Mouse (Mus musculus): ENCODE measurements around the gene Zxdc. TPM values are rescaled to one million over a fixed set of nuclear protein-coding genes. Genes with fewer than 3 reads are reported as not detected.
A peak's percentile ranks its signal among the peaks of the same experiment; 100 is the strongest.

Zxdc gene
- polyA plus RNA-seq, 1 experiment, result not detected

GRCm38 (mm10) chr6:90431487-90431886, 62.2 kb downstream of the Zxdc start:
- Histone ChIP-seq H3K4me1 (ENCODE audit: control insufficient read depth, insufficient read depth, low read length) (peaks cover 7% of the 10 kb centered on the region), H3K27ac (ENCODE audit: insufficient read depth, low read depth, low read length) (no peak overlapping the region), H3K4me3 (ENCODE audit: insufficient read depth, low read depth, low read length) (no peak overlapping the region)
- no peak for TF ChIP-seq CTCF (IDR thresholded peaks at IDR 0.05; ENCODE audit: insufficient read depth, low read depth, low read length)
- TF ChIP-seq POLR2A (IDR thresholded peaks at IDR 0.05; ENCODE audit: insufficient read depth, low read depth, low read length), result no peak
- 53% methylated on average over 2 of the region's 2 CpGs for WGBS

- TF ChIP-seq CTCF (IDR thresholded peaks at IDR 0.05; ENCODE audit: insufficient read depth, low read depth, low read length) (no peak), POLR2A (IDR thresholded peaks at IDR 0.05; ENCODE audit: insufficient read depth, low read depth, low read length) (no peak)
- WGBS, result 79% methylated on average over 3 of the region's 3 CpGs
Observed at GRCm38 (mm10) chr6:90434687-90435086, 65.4 kb downstream of the Zxdc start.

GRCm38 (mm10) chr6:90435195-90435618, 65.9 kb downstream of the Zxdc start:
- no peak overlapping the region for H3K27ac ChIP-seq (ENCODE audit: insufficient read depth, low read depth, low read length)
- 18% methylated on average over 11 of the region's 11 CpGs for WGBS
- H3K4me3 ChIP-seq (ENCODE audit: insufficient read depth, low read depth, low read length), result no peak overlapping the region
- no peak for TF ChIP-seq POLR2A (IDR thresholded peaks at IDR 0.05; ENCODE audit: insufficient read depth, low read depth, low read length)
- peak; percentile 35; the same call in 1 of the 2 replicates for TF ChIP-seq CTCF (IDR thresholded peaks at IDR 0.05; ENCODE audit: insufficient read depth, low read depth, low read length)
- peaks cover 2% of the 10 kb centered on the region for H3K4me1 ChIP-seq (ENCODE audit: control insufficient read depth, insufficient read depth, low read length)

More at GRCm38 (mm10) chr6:90434687-90435086, 65.4 kb downstream of the Zxdc start:
- no peak overlapping the region for H3K27ac ChIP-seq (ENCODE audit: insufficient read depth, low read depth, low read length)
- peaks cover 2% of the 10 kb centered on the region for H3K4me1 ChIP-seq (ENCODE audit: control insufficient read depth, insufficient read depth, low read length)
- H3K4me3 ChIP-seq (ENCODE audit: insufficient read depth, low read depth, low read length), result no peak overlapping the region

GRCm38 (mm10) chr6:90436192-90436907, 67.1 kb downstream of the Zxdc start:
- 84% methylated on average over 10 of the region's 10 CpGs for WGBS

GRCm38 (mm10) chr6:90437041-90437440, 67.7 kb downstream of the Zxdc start:
- H3K27ac ChIP-seq (ENCODE audit: insufficient read depth, low read depth, low read length), result no peak overlapping the region
- no peak overlapping the region for H3K4me3 ChIP-seq (ENCODE audit: insufficient read depth, low read depth, low read length)
- peaks cover 2% of the 10 kb centered on the region for H3K4me1 ChIP-seq (ENCODE audit: control insufficient read depth, insufficient read depth, low read length)
- TF ChIP-seq CTCF (IDR thresholded peaks at IDR 0.05; ENCODE audit: insufficient read depth, low read depth, low read length) (no peak), POLR2A (IDR thresholded peaks at IDR 0.05; ENCODE audit: insufficient read depth, low read depth, low read length) (no peak)
- 93% methylated on average over 3 of the region's 3 CpGs for WGBS

More at GRCm38 (mm10) chr6:90436192-90436907, 67.1 kb downstream of the Zxdc start:
- TF ChIP-seq CTCF (IDR thresholded peaks at IDR 0.05; ENCODE audit: insufficient read depth, low read depth, low read length) (no peak), POLR2A (IDR thresholded peaks at IDR 0.05; ENCODE audit: insufficient read depth, low read depth, low read length) (no peak)
- no peak overlapping the region for H3K27ac ChIP-seq (ENCODE audit: insufficient read depth, low read depth, low read length)
- H3K4me1 ChIP-seq (ENCODE audit: control insufficient read depth, insufficient read depth, low read length), result peaks cover 2% of the 10 kb centered on the region
- H3K4me3 ChIP-seq (ENCODE audit: insufficient read depth, low read depth, low read length), result no peak overlapping the region

GRCm38 (mm10) chr6:90446883-90447282, 77.6 kb downstream of the Zxdc start:
- 64% methylated on average over 4 of the region's 4 CpGs for WGBS
- H3K27ac ChIP-seq (ENCODE audit: insufficient read depth, low read depth, low read length), result no peak overlapping the region
- TF ChIP-seq CTCF (IDR thresholded peaks at IDR 0.05; ENCODE audit: insufficient read depth, low read depth, low read length) (no peak), POLR2A (IDR thresholded peaks at IDR 0.05; ENCODE audit: insufficient read depth, low read depth, low read length) (no peak)

GRCm38 (mm10) chr6:90450179-90450578, 80.9 kb downstream of the Zxdc start:
- no peak overlapping the region for H3K4me3 ChIP-seq (ENCODE audit: insufficient read depth, low read depth, low read length)
- WGBS, result 30% methylated on average over 7 of the region's 7 CpGs

More at GRCm38 (mm10) chr6:90446883-90447282, 77.6 kb downstream of the Zxdc start:
- Histone ChIP-seq H3K4me3 (ENCODE audit: insufficient read depth, low read depth, low read length) (no peak overlapping the region), H3K4me1 (ENCODE audit: control insufficient read depth, insufficient read depth, low read length) (peaks cover 4% of the 10 kb centered on the region; the same call in 1 of the 2 replicates)

GRCm38 (mm10) chr6:90450697-90451096, 81.4 kb downstream of the Zxdc start:
- Histone ChIP-seq H3K4me3 (ENCODE audit: insufficient read depth, low read depth, low read length) (no peak overlapping the region), H3K27ac (ENCODE audit: insufficient read depth, low read depth, low read length) (no peak overlapping the region), H3K4me1 (ENCODE audit: control insufficient read depth, insufficient read depth, low read length) (peaks cover 4% of the 10 kb centered on the region; the same call in 1 of the 2 replicates)
- WGBS, result 51% methylated on average over 5 of the region's 5 CpGs
- TF ChIP-seq POLR2A (IDR thresholded peaks at IDR 0.05; ENCODE audit: insufficient read depth, low read depth, low read length), result no peak
- TF ChIP-seq CTCF (IDR thresholded peaks at IDR 0.05; ENCODE audit: insufficient read depth, low read depth, low read length), result no peak

More at GRCm38 (mm10) chr6:90450179-90450578, 80.9 kb downstream of the Zxdc start:
- Histone ChIP-seq H3K27ac (ENCODE audit: insufficient read depth, low read depth, low read length) (no peak overlapping the region), H3K4me1 (ENCODE audit: control insufficient read depth, insufficient read depth, low read length) (peaks cover 4% of the 10 kb centered on the region; the same call in 1 of the 2 replicates)
- TF ChIP-seq POLR2A (IDR thresholded peaks at IDR 0.05; ENCODE audit: insufficient read depth, low read depth, low read length), result no peak
- TF ChIP-seq CTCF (IDR thresholded peaks at IDR 0.05; ENCODE audit: insufficient read depth, low read depth, low read length), result no peak

GRCm38 (mm10) chr6:90451512-90451911, 82.2 kb downstream of the Zxdc start:
- Histone ChIP-seq H3K4me1 (ENCODE audit: control insufficient read depth, insufficient read depth, low read length) (peaks cover 3% of the 10 kb centered on the region; the same call in 1 of the 2 replicates), H3K27ac (ENCODE audit: insufficient read depth, low read depth, low read length) (no peak overlapping the region), H3K4me3 (ENCODE audit: insufficient read depth, low read depth, low read length) (no peak overlapping the region)
- TF ChIP-seq POLR2A (IDR thresholded peaks at IDR 0.05; ENCODE audit: insufficient read depth, low read depth, low read length), result no peak
- no peak for TF ChIP-seq CTCF (IDR thresholded peaks at IDR 0.05; ENCODE audit: insufficient read depth, low read depth, low read length)
- 95% methylated on average over 5 of the region's 5 CpGs for WGBS

Measured in olfactory bulb, adult 2 months (tissue).